Mouse (Mus musculus) T-helper 17 cell (primary cell): ENCODE results near the gene Rorc.

Source experiments
- in situ Hi-C, 2 experiments: fragments of 300-600 bp; cut with MboI, MseI; formaldehyde crosslinking; loops; 1 replicate in 1 of 2; 2 replicates in 1 of 2; pipeline ENCODE4 v1.15.1; 2025; ENCODE audit warnings: high pct_unique_total_duplicates in 2 of 2

Rorc gene

GRCm38 (mm10) chr3:94412530-94412929 is 39.9 kb downstream of the Rorc start:
- in situ Hi-C loops = no loop called here

GRCm38 (mm10) chr3:94413031-94413679 is 40.6 kb downstream of the Rorc start, which contains the start of gene Tdrkh:
Gene Tdrkh, plus strand, starts transcription at chr3:94413273.
- in situ Hi-C loops = no loop called here

GRCm38 (mm10) chr3:94430980-94431379 is 58.4 kb downstream of the Rorc start:
- in situ Hi-C loops = no loop called here

GRCm38 (mm10) chr3:94434305-94434704 is 61.7 kb downstream of the Rorc start:
- in situ Hi-C loops = no loop called here

GRCm38 (mm10) chr3:94436420-94436819 is 63.8 kb downstream of the Rorc start:
- in situ Hi-C loops = no loop called here

- in situ Hi-C loops = loop anchor here (5.0 kb wide), 1 partner anchor 64 kb away; no protein-coding TSS in a partner anchor
Measured at GRCm38 (mm10) chr3:94441182-94441581, 68.6 kb downstream of the Rorc start.

- in situ Hi-C loops = loop anchor here (5.0 kb wide), 1 partner anchor 66 kb away; no protein-coding TSS in a partner anchor
Measured at GRCm38 (mm10) chr3:94442951-94443596, 70.5 kb downstream of the Rorc start, which contains the start of gene Mrpl9. Gene Mrpl9, plus strand, starts transcription at chr3:94443318.

GRCm38 (mm10) chr3:94443597-94443964 is 71.0 kb downstream of the Rorc start, which contains the start of gene Oaz3:
Gene Oaz3, minus strand, starts transcription at chr3:94443915.
- in situ Hi-C loops = loop anchor here (5.0 kb wide), 1 partner anchor 66 kb away; no protein-coding TSS in a partner anchor
